ENCODE assay signal across 24 mouse cellular contexts in the genomic region with DNA sequence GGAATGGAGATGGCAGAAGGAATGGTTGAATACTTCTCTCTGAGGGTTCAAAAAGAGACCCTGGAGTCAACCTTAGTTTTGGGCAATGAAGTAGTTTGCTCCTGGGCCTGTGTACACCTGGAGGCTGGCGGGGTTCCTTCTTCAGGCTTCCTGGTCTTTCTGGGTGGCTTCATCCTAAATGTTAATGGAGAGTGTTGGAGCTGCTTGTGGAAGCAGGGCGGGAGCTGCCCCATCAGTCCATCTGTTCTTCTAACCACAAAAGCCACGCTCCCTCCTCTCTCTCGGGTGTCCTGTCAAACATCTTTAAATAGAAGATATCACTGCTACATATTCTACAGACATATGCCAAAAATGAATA.
DNase-seq lines count a peak whose midpoint lies in the region; ATAC-seq and TF ChIP-seq lines count a peak whose summit lies in the region.
"Had no signal": no experiment of that assay in that cellular context is flagged by ENCODE, and none has a peak within 500 bp of the region (broad histone marks: within the 10 kb centered on the region; RNA-seq: fewer than 3 reads in every experiment).

No protein-coding gene starts in this region.

- no peak overlapping the region for H3K9ac ChIP-seq in neural tube, embryonic 15.5 days (replicated peaks)
- H3K9ac ChIP-seq: embryonic facial prominence, embryonic 15.5 days; forebrain, embryonic 12.5 days; forebrain, postnatal 0 days; hindbrain, embryonic 12.5 days; limb, embryonic 15.5 days; liver, embryonic 13.5 days had no signal

- H3K4me3 ChIP-seq in cerebellum, adult 2 months (replicated peaks; ENCODE audit: insufficient read depth, low read depth, low read length), result no peak overlapping the region
- no peak overlapping the region for H3K4me3 ChIP-seq in midbrain, embryonic 10.5 days
- no peak overlapping the region for H3K4me3 ChIP-seq in neural tube, embryonic 15.5 days (replicated peaks)
- H3K4me3 ChIP-seq: embryonic facial prominence, embryonic 15.5 days; forebrain, embryonic 12.5 days; hindbrain, embryonic 12.5 days; limb, embryonic 10.5 days; limb, embryonic 15.5 days; liver, embryonic 13.5 days had no signal

- peak; percentile 25 for DNase-seq in left cerebral cortex, postnatal 4 days
- DNase-seq in left cerebral cortex, postnatal 10 days (ENCODE audit: extremely low spot score in 1 of 2, low spot score in 2 of 2), result no peak
- DNase-seq in cerebellum, adult 2 months, result peak; percentile 84 to 93
- DNase-seq in cerebellum, postnatal 14 days, result peak; percentile 77 to 86
- DNase-seq in midbrain, embryonic 10.5 days (ENCODE audit: low spot score), result no peak
- no peak for DNase-seq in urinary bladder, postnatal 14 days (ENCODE audit: low spot score)
- DNase-seq: forebrain, postnatal 0 days; gastrocnemius, postnatal 10 days; kidney, adult 18-20 months; kidney, postnatal 4 days; liver, embryonic 13.5 days; midbrain, embryonic 14.5 days; retina, postnatal 1 day; right cerebral cortex, postnatal 14 days had no signal

- WGBS in cerebellum, adult 2 months, result 7% methylated on average over 4 of the region's 4 CpGs
- 94% methylated on average over 4 of the region's 4 CpGs for WGBS in midbrain, embryonic 10.5 days
- 83% methylated on average over 4 of the region's 4 CpGs for WGBS in neural tube, embryonic 15.5 days

- H3K4me2 ChIP-seq in neural tube, embryonic 15.5 days, result no peak overlapping the region
- H3K4me2 ChIP-seq: embryonic facial prominence, embryonic 15.5 days; forebrain, embryonic 12.5 days; hindbrain, embryonic 12.5 days; limb, embryonic 15.5 days; liver, embryonic 13.5 days had no signal

- H3K27ac ChIP-seq in cerebellum, adult 2 months (ENCODE audit: insufficient read depth, low read length), result peak overlapping the region; percentile 94
- H3K27ac ChIP-seq in midbrain, embryonic 10.5 days (replicated peaks), result no peak overlapping the region
- H3K27ac ChIP-seq in neural tube, embryonic 15.5 days (replicated peaks), result no peak overlapping the region
- H3K27ac ChIP-seq: embryonic facial prominence, embryonic 15.5 days; forebrain, embryonic 12.5 days; hindbrain, embryonic 12.5 days; limb, embryonic 10.5 days; limb, embryonic 15.5 days; liver, embryonic 13.5 days; macrophage had no signal

- no peak for TF ChIP-seq CTCF in cerebellum, adult 2 months (IDR thresholded peaks at IDR 0.05; ENCODE audit: borderline replicate concordance, insufficient read depth, low read depth, low read length)

- H3K9me3 ChIP-seq in midbrain, embryonic 10.5 days (replicated peaks), result no peaks in the 10 kb centered on the region
- H3K9me3 ChIP-seq in neural tube, embryonic 15.5 days (replicated peaks), result no peaks in the 10 kb centered on the region
- H3K9me3 ChIP-seq: embryonic facial prominence, embryonic 15.5 days; forebrain, embryonic 12.5 days; hindbrain, embryonic 12.5 days; limb, embryonic 10.5 days; limb, embryonic 15.5 days; liver, embryonic 13.5 days had no signal

- no peaks in the 10 kb centered on the region for H3K27me3 ChIP-seq in cerebellum, adult 2 months (ENCODE audit: control insufficient read depth, insufficient read depth, low read length)
- H3K27me3 ChIP-seq in midbrain, embryonic 10.5 days (ENCODE audit: low read depth, poor library complexity, severe bottlenecking), result no peaks in the 10 kb centered on the region
- H3K27me3 ChIP-seq in neural tube, embryonic 15.5 days (replicated peaks), result no peaks in the 10 kb centered on the region
- H3K27me3 ChIP-seq: embryonic facial prominence, embryonic 15.5 days; forebrain, embryonic 12.5 days; hindbrain, embryonic 12.5 days; liver, embryonic 13.5 days; Patski had no signal

- ATAC-seq in cerebellum, adult (ENCODE audit: insufficient number of reproducible peaks, low FRiP score, low TSS enrichment), result peak; percentile 84
- ATAC-seq in neural tube, embryonic 15.5 days (ENCODE audit: low FRiP score), result no peak
- ATAC-seq: inflammation-experienced regulatory T-cells, adult 6 months; Patski had no signal

- TF ChIP-seq POLR2A in cerebellum, adult 2 months (IDR thresholded peaks at IDR 0.05; ENCODE audit: borderline replicate concordance, insufficient read depth, low read length), result no peak

- H3K4me1 ChIP-seq in cerebellum, adult 2 months (ENCODE audit: control insufficient read depth, insufficient read depth, low read length), result peaks cover 30% of the 10 kb centered on the region
- no peaks in the 10 kb centered on the region; the same call in 1 of the 2 replicates for H3K4me1 ChIP-seq in midbrain, embryonic 10.5 days
- peaks cover 12% of the 10 kb centered on the region for H3K4me1 ChIP-seq in neural tube, embryonic 15.5 days
- H3K4me1 ChIP-seq: liver, embryonic 13.5 days had no signal

- H3K36me3 ChIP-seq in midbrain, embryonic 10.5 days, result no peaks in the 10 kb centered on the region
- no peaks in the 10 kb centered on the region for H3K36me3 ChIP-seq in neural tube, embryonic 15.5 days
- H3K36me3 ChIP-seq: embryonic facial prominence, embryonic 15.5 days; forebrain, embryonic 12.5 days; hindbrain, embryonic 12.5 days; limb, embryonic 10.5 days; limb, embryonic 15.5 days; liver, embryonic 13.5 days had no signal

- intact Hi-C loops in left cerebral cortex, postnatal 4 days (cut with DNase I), result no loop called here
- intact Hi-C loops in left cerebral cortex, postnatal 10 days (cut with DNase I), result no loop called here

Comparison
In these comparisons a context has a peak if more than half of its experiments do, and no peak if none do; other contexts are left out.
1. DNase-seq: peak in left cerebral cortex, postnatal 4 days (single experiment), cerebellum, adult 2 months (2 of 2) and cerebellum, postnatal 14 days (2 of 2); none in left cerebral cortex, postnatal 10 days (0 of 2), midbrain, embryonic 10.5 days (single experiment) and urinary bladder, postnatal 14 days (single experiment).